Mouse (Mus musculus): ENCODE data around the gene Spint2. TPM values are rescaled to one million over a fixed set of nuclear protein-coding genes. Genes with fewer than 3 reads are reported as not detected.
"Not testable (repeated sequence)": the region's sequence is repeated elsewhere in the genome, so short reads cannot be mapped to it uniquely, and the experiment has no call there.

The Spint2 gene
- polyA plus RNA-seq, 1 experiment from 2014 or later, result 332 TPM

DNA sequence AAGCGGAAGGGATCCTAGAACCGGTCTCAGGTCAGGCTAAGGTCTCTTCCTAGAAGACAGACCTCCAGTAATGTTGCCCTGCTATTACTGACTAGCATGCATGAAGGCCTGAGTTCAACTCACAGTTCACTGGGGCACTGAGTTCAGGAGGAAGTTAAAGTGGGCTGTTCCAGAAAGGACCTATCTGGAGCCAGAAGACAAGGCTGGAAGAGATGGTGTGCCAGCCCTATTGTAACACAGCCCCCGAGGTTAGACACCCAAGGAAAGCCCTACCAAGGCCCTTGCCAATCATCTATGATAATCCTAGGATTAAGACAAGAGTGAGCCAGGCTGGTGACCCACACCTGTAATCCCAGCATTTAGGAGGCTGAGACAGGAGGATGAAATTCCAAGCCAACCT is 50.2 kb downstream of the Spint2 start:
- Histone ChIP-seq H3K9ac (no peak overlapping the region), H3K4me3 (peak overlapping the region; percentile 64), H3K27me3 (peaks cover 6% of the 10 kb centered on the region; the same call in 1 of the 2 replicates), H3K27ac (no peak overlapping the region), H3K4me1 (peaks cover 11% of the 10 kb centered on the region), H3K36me3 (no peaks in the 10 kb centered on the region), H3K4me2 (peak overlapping the region; percentile 99), H3K9me3 (no peaks in the 10 kb centered on the region)
- no peak for ATAC-seq (ENCODE audit: borderline replicate concordance, extremely low read depth, low FRiP score, low TSS enrichment)
- WGBS, result 49% methylated on average over 3 of the region's 3 CpGs

DNA sequence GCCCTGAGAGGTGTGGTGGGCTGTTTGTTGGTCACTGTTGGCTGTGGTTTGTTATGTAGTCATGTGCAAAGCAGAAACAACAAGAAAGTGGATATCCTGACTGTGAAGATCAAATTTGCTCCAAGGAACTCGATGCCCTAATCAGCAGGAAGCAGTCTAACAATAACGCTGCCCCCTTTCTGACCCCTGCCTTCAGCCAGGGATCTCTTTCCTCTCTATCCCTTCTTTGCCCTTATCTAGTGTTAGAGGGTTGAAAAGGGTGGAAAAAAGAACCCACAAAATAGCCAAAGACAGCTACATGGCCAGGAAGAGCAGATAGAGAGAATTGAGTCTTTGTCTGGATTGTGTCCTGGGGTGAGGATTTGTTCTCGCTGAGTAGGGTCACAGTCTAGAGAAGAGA is 51.2 kb downstream of the Spint2 start:
- 46% methylated on average over 3 of the region's 3 CpGs for WGBS
- no peak overlapping the region for H3K27ac ChIP-seq
- 0 out of 2 replicates have a peak overlapping the region, but pooled peaks have one; percentile 16 for H3K4me2 ChIP-seq
- no peak overlapping the region for H3K9ac ChIP-seq
- H3K4me1 ChIP-seq, result peaks cover 11% of the 10 kb centered on the region
- no peaks in the 10 kb centered on the region for H3K36me3 ChIP-seq
- no peaks in the 10 kb centered on the region for H3K9me3 ChIP-seq
- H3K27me3 ChIP-seq, result peaks cover 6% of the 10 kb centered on the region; the same call in 1 of the 2 replicates
- ATAC-seq (ENCODE audit: borderline replicate concordance, extremely low read depth, low FRiP score, low TSS enrichment), result no peak
- H3K4me3 ChIP-seq, result no peak overlapping the region

GRCm38 (mm10) chr7:29228202-29228601 is 53.5 kb downstream of the Spint2 start:
- H3K9ac ChIP-seq, result no peak overlapping the region
- H3K4me1 ChIP-seq, result peaks cover 16% of the 10 kb centered on the region
- peaks cover 6% of the 10 kb centered on the region; the same call in 1 of the 2 replicates for H3K27me3 ChIP-seq
- H3K4me3 ChIP-seq, result no peak overlapping the region
- H3K36me3 ChIP-seq, result no peaks in the 10 kb centered on the region
- no peak for ATAC-seq (ENCODE audit: borderline replicate concordance, extremely low read depth, low FRiP score, low TSS enrichment)
- WGBS, result 63% methylated on average over 4 of the region's 4 CpGs
- H3K4me2 ChIP-seq, result no peak overlapping the region
- no peak overlapping the region for H3K27ac ChIP-seq
- no peaks in the 10 kb centered on the region for H3K9me3 ChIP-seq

DNA sequence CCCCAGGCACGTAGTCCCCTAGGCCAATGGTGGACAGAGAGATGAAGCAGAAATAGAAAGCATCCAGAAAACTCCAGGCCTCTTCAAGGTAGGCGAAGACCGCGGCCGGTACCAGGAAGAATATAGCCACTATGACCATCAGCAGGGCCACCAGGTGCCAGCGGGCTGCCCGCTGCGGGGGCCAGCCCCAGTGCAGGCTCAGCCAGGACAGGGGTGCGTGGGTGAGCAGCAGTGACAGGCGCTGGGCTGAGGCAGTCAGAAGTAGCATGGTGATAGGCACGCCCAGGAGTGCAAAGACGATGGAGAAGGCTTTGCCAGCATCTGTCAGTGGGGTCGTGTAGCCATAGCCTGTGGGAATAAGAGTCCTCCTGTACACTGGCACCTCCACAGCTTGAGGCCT is 56.2 kb downstream of the Spint2 start:
- H3K36me3 ChIP-seq, result no peaks in the 10 kb centered on the region
- H3K9me3 ChIP-seq, result no peaks in the 10 kb centered on the region
- H3K9ac ChIP-seq, result no peak overlapping the region
- peaks cover 5% of the 10 kb centered on the region for H3K4me1 ChIP-seq
- no peak for ATAC-seq (ENCODE audit: borderline replicate concordance, extremely low read depth, low FRiP score, low TSS enrichment)
- WGBS, result 70% methylated on average over 13 of the region's 13 CpGs
- 0 out of 2 replicates have a peak overlapping the region, but pooled peaks have one; percentile 34 for H3K4me2 ChIP-seq
- H3K4me3 ChIP-seq, result no peak overlapping the region
- no peaks in the 10 kb centered on the region for H3K27me3 ChIP-seq
- no peak overlapping the region for H3K27ac ChIP-seq

DNA sequence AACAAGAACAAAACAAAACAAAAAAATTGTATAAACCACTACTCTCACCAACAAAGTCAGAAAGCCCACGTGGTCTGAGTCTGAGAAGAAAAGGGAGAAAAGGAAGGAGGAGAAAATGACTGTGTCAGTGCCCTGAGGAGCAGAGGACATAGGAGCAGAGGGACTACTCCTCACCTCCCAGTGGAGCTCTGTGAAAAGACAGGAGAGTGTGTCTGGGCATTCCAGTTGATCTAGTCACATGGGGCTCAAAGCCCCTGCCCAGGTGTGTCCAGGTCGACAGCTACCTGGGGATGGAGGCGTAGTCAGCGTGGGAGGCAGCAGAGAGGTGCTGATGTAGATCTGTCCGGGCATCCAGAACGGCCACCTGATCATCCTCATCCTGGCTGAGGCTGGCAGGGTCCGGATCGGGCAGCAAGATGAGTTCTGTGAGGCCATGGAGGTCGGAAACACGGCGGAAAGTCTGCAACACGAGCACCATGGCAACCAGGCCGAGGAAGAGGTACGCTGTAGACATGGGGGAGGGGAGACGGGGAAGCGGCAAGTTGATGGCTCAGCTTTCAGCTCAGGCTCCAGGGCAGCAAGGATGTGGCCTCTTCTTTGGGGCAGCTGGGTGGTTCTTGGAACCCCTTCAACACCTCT is 56.8 kb downstream of the Spint2 start:
- H3K27me3 ChIP-seq, result no peaks in the 10 kb centered on the region
- no peak overlapping the region for H3K9ac ChIP-seq
- no peaks in the 10 kb centered on the region for H3K36me3 ChIP-seq
- 13% methylated on average over 16 of the region's 16 CpGs for WGBS
- peaks cover 5% of the 10 kb centered on the region for H3K4me1 ChIP-seq
- peaks cover 3% of the 10 kb centered on the region; the same call in 1 of the 2 replicates for H3K9me3 ChIP-seq
- no peak overlapping the region for H3K4me3 ChIP-seq
- H3K4me2 ChIP-seq, result peak overlapping the region; percentile 34
- no peak for ATAC-seq (ENCODE audit: borderline replicate concordance, extremely low read depth, low FRiP score, low TSS enrichment)
- H3K27ac ChIP-seq, result no peak overlapping the region

GRCm38 (mm10) chr7:29214846-29215245 is 66.9 kb downstream of the Spint2 start:
- WGBS, result 42% methylated on average over 15 of the region's 15 CpGs
- H3K9ac ChIP-seq, result no peak overlapping the region

DNA sequence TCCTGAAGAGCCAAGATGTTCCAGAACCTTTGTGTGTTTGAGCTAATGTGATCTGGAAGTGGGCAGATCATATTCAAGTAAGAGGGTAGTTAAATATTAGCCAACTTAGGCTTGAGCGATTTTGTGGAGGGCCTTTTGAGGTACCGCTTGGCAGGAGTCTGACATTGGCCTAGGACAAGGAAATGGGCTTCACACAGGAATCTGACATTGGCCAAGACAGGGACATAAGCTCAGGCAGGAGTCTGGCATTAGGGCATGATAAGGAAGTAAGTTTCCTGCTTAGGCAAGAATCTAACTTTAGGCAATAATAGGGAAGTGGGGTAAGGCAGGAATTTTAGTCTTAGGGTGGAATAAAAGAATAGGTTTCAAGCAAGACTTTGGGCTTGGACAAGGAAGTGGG is 67.5 kb downstream of the Spint2 start:
- peaks cover 15% of the 10 kb centered on the region for H3K4me1 ChIP-seq
- no peaks in the 10 kb centered on the region for H3K36me3 ChIP-seq
- no peaks in the 10 kb centered on the region for H3K27me3 ChIP-seq
- no peak for ATAC-seq (ENCODE audit: borderline replicate concordance, extremely low read depth, low FRiP score, low TSS enrichment)
- H3K4me2 ChIP-seq, result no peak overlapping the region
- no peak overlapping the region for H3K4me3 ChIP-seq
- H3K27ac ChIP-seq, result peak overlapping the region; percentile 67
- H3K9ac ChIP-seq, result no peak overlapping the region
- 40% methylated on average over 2 of the region's 2 CpGs for WGBS
- H3K9me3 ChIP-seq, result no peaks in the 10 kb centered on the region; the same call in 1 of the 2 replicates

More at GRCm38 (mm10) chr7:29214846-29215245, 66.9 kb downstream of the Spint2 start:
- Histone ChIP-seq H3K9me3 (peaks cover 5% of the 10 kb centered on the region; the same call in 1 of the 2 replicates), H3K4me3 (no peak overlapping the region), H3K4me1 (peaks cover 15% of the 10 kb centered on the region), H3K4me2 (no peak overlapping the region), H3K27ac (peak overlapping the region; percentile 67), H3K27me3 (no peaks in the 10 kb centered on the region), H3K36me3 (no peaks in the 10 kb centered on the region)
- no peak for ATAC-seq (ENCODE audit: borderline replicate concordance, extremely low read depth, low FRiP score, low TSS enrichment)

GRCm38 (mm10) chr7:29213675-29214082 is 68.0 kb downstream of the Spint2 start, which contains the start of gene Catsperg1:
Catsperg1 (minus strand) TSS chr7:29214035.
- Histone ChIP-seq H3K4me1 (peaks cover 15% of the 10 kb centered on the region), H3K36me3 (no peaks in the 10 kb centered on the region), H3K4me3 (no peak within 1 kb of the TSS), H3K9me3 (no peaks in the 10 kb centered on the region), H3K27me3 (no peaks in the 10 kb centered on the region), H3K9ac (no peak within 1 kb of the TSS), H3K4me2 (peak within 1 kb of the TSS; percentile 55), H3K27ac (peak within 1 kb of the TSS; percentile 67)
- peak; percentile 44; the same call in 1 of the 2 replicates for ATAC-seq (ENCODE audit: borderline replicate concordance, extremely low read depth, low FRiP score, low TSS enrichment)
- 4% methylated on average over 20 of the region's 20 CpGs for WGBS

GRCm38 (mm10) chr7:29212775-29213560 is 68.7 kb downstream of the Spint2 start:
- H3K27ac ChIP-seq; H3K27me3 ChIP-seq; H3K4me3 ChIP-seq; H3K9me3 ChIP-seq; H3K9ac ChIP-seq; H3K36me3 ChIP-seq; ATAC-seq (ENCODE audit: borderline replicate concordance, extremely low read depth, low FRiP score, low TSS enrichment): not testable (repeated sequence)
- H3K4me1 ChIP-seq, result peaks cover 15% of the 10 kb centered on the region
- peak overlapping the region; percentile 55 for H3K4me2 ChIP-seq
- 18% methylated on average over 40 of the region's 40 CpGs for WGBS

DNA sequence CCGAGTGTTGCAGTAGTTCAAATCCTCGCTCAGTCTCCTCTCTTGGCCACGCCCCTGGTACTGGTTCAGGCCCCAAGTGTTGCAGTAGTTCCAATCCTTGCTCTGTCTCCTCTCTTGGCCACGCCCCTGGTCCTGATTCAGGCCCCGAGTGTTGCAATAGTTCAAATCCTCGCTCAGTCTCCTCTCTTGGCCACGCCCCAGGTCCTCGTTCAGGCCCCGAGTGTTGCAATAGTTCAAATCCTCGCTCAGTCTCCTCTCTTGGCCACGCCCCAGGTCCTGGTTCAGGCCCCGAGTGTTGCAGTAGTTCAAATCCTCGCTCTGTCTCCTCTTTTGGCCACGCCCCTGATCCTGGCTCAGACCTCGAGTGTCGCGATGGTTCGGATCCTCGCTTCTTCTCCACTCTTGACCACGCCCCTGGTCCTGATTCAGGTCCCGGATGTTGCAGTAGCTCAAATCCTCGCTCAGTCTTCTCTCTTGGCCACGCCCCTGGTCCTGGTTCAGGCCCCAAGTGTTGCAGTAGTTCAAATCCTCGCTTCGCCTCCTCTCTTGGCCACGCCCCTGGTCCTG is 69.4 kb downstream of the Spint2 start:
- peak overlapping the region; percentile 83 for H3K27ac ChIP-seq
- H3K4me3 ChIP-seq, result peak overlapping the region; percentile 43
- H3K27me3 ChIP-seq, result no peaks in the 10 kb centered on the region
- H3K4me1 ChIP-seq, result peaks cover 15% of the 10 kb centered on the region
- H3K9me3 ChIP-seq, result no peaks in the 10 kb centered on the region
- no peak for ATAC-seq (ENCODE audit: borderline replicate concordance, extremely low read depth, low FRiP score, low TSS enrichment)
- H3K4me2 ChIP-seq, result peak overlapping the region; percentile 55
- no peak overlapping the region for H3K9ac ChIP-seq
- 20% methylated on average over 26 of the region's 26 CpGs for WGBS
- H3K36me3 ChIP-seq, result no peaks in the 10 kb centered on the region

DNA sequence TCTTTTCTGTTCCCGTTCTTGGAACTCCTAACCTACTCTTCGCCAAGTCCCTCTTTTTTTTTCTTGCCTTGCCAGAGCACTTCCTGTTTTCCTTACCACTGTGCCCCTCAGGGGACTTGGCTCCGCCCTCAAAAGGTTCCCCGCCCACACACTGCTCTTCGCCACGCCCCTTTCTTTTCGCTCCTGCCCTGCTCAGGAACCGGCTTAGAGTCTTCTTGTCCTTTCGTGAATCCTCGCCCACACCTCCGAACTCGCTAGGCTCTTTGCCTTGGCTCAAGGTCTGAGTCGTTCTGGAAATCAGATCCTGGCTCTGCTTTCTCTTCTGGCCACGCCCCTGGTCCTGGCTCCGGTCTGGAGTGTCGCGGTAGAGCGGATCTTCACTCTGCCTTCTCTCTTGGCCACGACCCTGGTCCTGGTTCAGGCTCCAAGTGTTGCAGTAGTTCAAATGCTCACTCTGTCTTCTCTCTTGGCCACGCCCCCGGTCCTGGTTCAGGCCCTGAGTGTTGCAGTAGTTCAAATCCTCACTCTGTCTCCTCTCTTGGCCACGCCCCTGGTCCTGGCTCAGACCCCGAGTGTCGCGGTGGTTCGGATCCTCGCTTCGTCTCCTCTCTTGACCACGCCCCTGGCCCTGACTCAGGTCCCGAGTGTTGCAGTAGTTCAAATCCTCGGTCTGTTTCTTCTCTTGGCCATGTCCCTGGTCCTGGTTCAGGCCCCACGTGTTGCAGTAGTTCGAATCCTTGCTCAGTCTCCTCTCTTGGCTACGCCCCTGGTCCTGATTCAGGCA is 70.1 kb downstream of the Spint2 start:
- 5% methylated on average over 34 of the region's 34 CpGs for WGBS
- Histone ChIP-seq H3K9ac (peak overlapping the region; percentile 21), H3K9me3 (no peaks in the 10 kb centered on the region), H3K4me3 (peak overlapping the region; percentile 43), H3K36me3 (no peaks in the 10 kb centered on the region), H3K27me3 (no peaks in the 10 kb centered on the region), H3K27ac (peak overlapping the region; percentile 83), H3K4me1 (peaks cover 15% of the 10 kb centered on the region), H3K4me2 (peak overlapping the region; percentile 55)
- ATAC-seq (ENCODE audit: borderline replicate concordance, extremely low read depth, low FRiP score, low TSS enrichment), result peak; percentile 87
